Mouse (Mus musculus) adrenal gland, postnatal 0 days (tissue): Measurements from ENCODE around the gene Supv3l1. TPM values are rescaled to one million over a fixed set of nuclear protein-coding genes. Genes with fewer than 3 reads are reported as not detected.

Experiments used
- polyA plus RNA-seq: library from polyadenylated mRNA; unstranded; fragments of >200 nt; fragmentation: Nextera tagmentation; extraction: Ambion mirVana; gene quantifications from 2 replicates; pipeline ENCODE4 v1.2.1, GENCODE M21; 2015

The Supv3l1 gene
- 10.8 and 19.5 TPM in 2 replicates for polyA plus RNA-seq

GRCm38 (mm10) chr10:62449364-62450279, at the start of gene Supv3l1, which contains the start of gene 4930507D05Rik:
Gene Supv3l1, minus strand, starts transcription at chr10:62449738.
Gene 4930507D05Rik, plus strand, starts transcription at chr10:62449489.

DNA sequence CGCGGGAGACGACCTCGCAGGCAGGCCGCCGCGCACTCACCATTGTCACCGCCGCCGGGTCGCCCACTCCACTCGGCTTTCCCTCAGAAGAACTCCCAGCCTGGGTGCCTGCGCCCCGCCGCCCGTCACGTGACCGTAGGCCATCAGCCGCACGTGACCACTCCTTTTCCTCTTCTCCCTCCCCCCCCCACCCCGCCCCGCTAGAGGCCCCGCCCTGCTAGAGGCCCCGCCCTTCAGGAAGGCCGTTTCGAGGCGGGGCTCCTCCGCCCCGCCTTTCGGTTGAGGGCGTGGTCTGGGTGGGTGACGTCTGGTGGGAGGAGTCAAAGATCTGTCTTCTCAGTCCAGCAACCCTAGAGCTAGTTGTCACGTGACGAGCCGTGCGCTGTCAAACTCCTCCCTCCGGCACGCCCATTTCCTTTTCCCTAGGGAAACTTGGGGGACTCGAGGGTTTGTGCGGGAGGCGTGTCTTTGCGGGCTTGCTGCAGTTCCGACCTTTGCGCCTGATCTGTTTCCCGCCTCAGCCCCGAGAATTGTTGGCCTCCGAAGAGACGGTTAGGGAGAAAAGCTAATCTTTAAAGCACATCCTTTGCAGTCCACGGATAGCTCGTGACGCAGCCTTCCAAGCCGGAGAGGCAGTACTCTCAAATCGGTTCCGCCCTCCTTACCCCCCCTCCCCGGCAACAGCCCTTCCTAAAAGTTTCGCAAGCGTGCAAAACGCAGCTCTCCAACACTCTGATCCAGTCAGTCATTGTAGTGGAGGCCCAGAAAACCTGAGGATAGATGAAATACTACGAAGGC, 37.3 kb upstream of the Supv3l1 start, which contains the start of gene Vps26a:
Gene Vps26a (minus strand): TSS at position 188 of the 798 bp plus-strand sequence.

GRCm38 (mm10) chr10:62422255-62422654, 27.3 kb downstream of the Supv3l1 start, which contains the start of gene Hkdc1:
Gene Hkdc1, minus strand, starts transcription at chr10:62422491.

DNA sequence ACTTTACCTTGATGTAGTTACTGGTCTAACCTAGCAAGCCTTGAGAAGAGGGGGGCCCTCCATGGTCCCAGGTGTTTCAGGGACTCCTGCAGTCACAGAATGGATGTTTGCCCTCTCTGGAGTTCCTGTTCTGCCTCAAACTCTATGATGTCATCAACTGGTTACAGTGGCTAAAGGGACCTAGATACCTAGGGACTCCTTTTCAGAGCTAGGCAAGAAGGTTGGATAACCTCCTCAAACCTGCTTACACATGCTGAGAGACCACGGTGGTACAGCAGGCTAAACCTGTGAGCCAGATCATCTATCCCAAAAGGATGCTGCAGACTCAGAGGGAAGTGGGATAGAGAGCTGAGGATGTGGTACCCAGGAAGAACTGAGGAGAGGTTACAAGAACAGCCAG, 69.7 kb downstream of the Supv3l1 start, which contains the start of gene Hk1:
Gene Hk1 (minus strand): TSS at position 101 of the 400 bp plus-strand sequence.

Other genes with a start within 250 kb of the Supv3l1 start
- gene Tspan15, start 218.5 kb downstream of the Supv3l1 start, polyA plus RNA-seq = 21.3 and 32.3 TPM in 2 replicates
- gene Tacr2, start 197.3 kb downstream of the Supv3l1 start, polyA plus RNA-seq = 5.8 and 15.6 TPM in 2 replicates
- gene Hk1, start 69.8 kb downstream of the Supv3l1 start, polyA plus RNA-seq = 25.0 and 35.6 TPM in 2 replicates
- 0.08 and 0.20 TPM in 2 replicates for gene Hkdc1, start 27.2 kb downstream of the Supv3l1 start, polyA plus RNA-seq
- 0.58 and 0.66 TPM in 2 replicates for gene 4930507D05Rik, start 249 bp downstream of the Supv3l1 start, polyA plus RNA-seq
- gene Vps26a, start 37.1 kb upstream of the Supv3l1 start, polyA plus RNA-seq = 55.2 and 67.3 TPM in 2 replicates
- gene Srgn, start 77.7 kb upstream of the Supv3l1 start, polyA plus RNA-seq = 99.4 and 129 TPM in 2 replicates
- gene Kif1bp, start 128.7 kb upstream of the Supv3l1 start, polyA plus RNA-seq = 31.9 and 37.8 TPM in 2 replicates
- 7.0 and 9.7 TPM in 2 replicates for gene Ddx21, start 152.5 kb upstream of the Supv3l1 start, polyA plus RNA-seq
- 109 and 119 TPM in 2 replicates for gene Ddx50, start 201.5 kb upstream of the Supv3l1 start, polyA plus RNA-seq